29 mouse cellular contexts compared by ENCODE assay signal in genomic region chr5:148348153-148348552, GRCm38 (mm10). TPM values are rescaled to one million over a fixed set of nuclear protein-coding genes. Genes with fewer than 3 reads are reported as not detected.
A peak's percentile ranks its signal among the peaks of the same experiment; 100 is the strongest.
DNase-seq lines count a peak whose midpoint lies in the region; ATAC-seq lines count a peak whose summit lies in the region.
"Had no signal": no experiment of that assay in that cellular context is flagged by ENCODE, and none has a peak within 500 bp of the region (broad histone marks: within the 10 kb centered on the region; RNA-seq: fewer than 3 reads in every experiment).

No protein-coding gene starts in this region.

- H3K9me3 ChIP-seq in heart, embryonic 12.5 days (replicated peaks), result no peaks in the 10 kb centered on the region
- H3K9me3 ChIP-seq in heart, embryonic 15.5 days (replicated peaks), result no peaks in the 10 kb centered on the region
- H3K9me3 ChIP-seq in embryonic facial prominence, embryonic 10.5 days, result no peaks in the 10 kb centered on the region
- H3K9me3 ChIP-seq: hindbrain, embryonic 13.5 days; limb, embryonic 10.5 days; limb, embryonic 15.5 days; liver, embryonic 13.5 days had no signal

- intact Hi-C loops in left cerebral cortex, postnatal 4 days (cut with DNase I), result no loop called here

- ATAC-seq in heart, embryonic 12.5 days (ENCODE audit: insufficient number of reproducible peaks, low FRiP score), result no peak
- peak; percentile 53 for ATAC-seq in heart, embryonic 15.5 days (replicated peaks; ENCODE audit: insufficient number of reproducible peaks, insufficient read depth, low FRiP score, low read depth)
- ATAC-seq: forebrain, embryonic 13.5 days; inflammation-experienced regulatory T-cells, adult 6 months; lung, postnatal 0 days; Patski had no signal

- H3K36me3 ChIP-seq in heart, embryonic 12.5 days, result peaks cover 38% of the 10 kb centered on the region
- H3K36me3 ChIP-seq in heart, embryonic 15.5 days, result no peaks in the 10 kb centered on the region
- peaks cover 20% of the 10 kb centered on the region for H3K36me3 ChIP-seq in embryonic facial prominence, embryonic 10.5 days (replicated peaks)
- H3K36me3 ChIP-seq: hindbrain, embryonic 13.5 days had no signal

- no peak overlapping the region for H3K4me3 ChIP-seq in heart, embryonic 12.5 days
- no peak overlapping the region for H3K4me3 ChIP-seq in heart, embryonic 15.5 days
- H3K4me3 ChIP-seq in embryonic facial prominence, embryonic 10.5 days, result no peak overlapping the region
- H3K4me3 ChIP-seq: forebrain, embryonic 13.5 days; hindbrain, embryonic 13.5 days; layer of hippocampus, adult 2 months; limb, embryonic 10.5 days; limb, embryonic 15.5 days; liver, embryonic 13.5 days had no signal

- H3K9ac ChIP-seq in heart, embryonic 12.5 days, result no peak overlapping the region
- no peak overlapping the region for H3K9ac ChIP-seq in heart, embryonic 15.5 days
- H3K9ac ChIP-seq: forebrain, embryonic 13.5 days; hindbrain, embryonic 13.5 days; limb, embryonic 15.5 days; liver, embryonic 13.5 days had no signal

- no peak overlapping the region for H3K4me2 ChIP-seq in heart, embryonic 12.5 days
- no peak overlapping the region for H3K4me2 ChIP-seq in heart, embryonic 15.5 days
- H3K4me2 ChIP-seq: forebrain, embryonic 13.5 days; hindbrain, embryonic 13.5 days; limb, embryonic 15.5 days; liver, embryonic 13.5 days had no signal

- WGBS in heart, embryonic 12.5 days, result 45% methylated on average over 8 of the region's 8 CpGs
- WGBS in heart, embryonic 15.5 days, result 36% methylated on average over 8 of the region's 8 CpGs
- WGBS in embryonic facial prominence, embryonic 10.5 days, result 77% methylated on average over 8 of the region's 8 CpGs

- H3K27ac ChIP-seq in heart, embryonic 12.5 days (ENCODE audit: poor library complexity, severe bottlenecking), result no peak overlapping the region
- peak overlapping the region; percentile 44 for H3K27ac ChIP-seq in heart, embryonic 15.5 days
- no peak overlapping the region for H3K27ac ChIP-seq in embryonic facial prominence, embryonic 10.5 days (replicated peaks)
- H3K27ac ChIP-seq: forebrain, embryonic 13.5 days; layer of hippocampus, adult 2 months; limb, embryonic 10.5 days; limb, embryonic 15.5 days; liver, embryonic 13.5 days had no signal

- H3K4me1 ChIP-seq in heart, embryonic 12.5 days (replicated peaks), result peaks cover 42% of the 10 kb centered on the region
- H3K4me1 ChIP-seq in heart, embryonic 15.5 days (replicated peaks), result peaks cover 39% of the 10 kb centered on the region
- no peaks in the 10 kb centered on the region for H3K4me1 ChIP-seq in embryonic facial prominence, embryonic 10.5 days
- H3K4me1 ChIP-seq: forebrain, embryonic 13.5 days; liver, embryonic 13.5 days had no signal

- DNase-seq in heart, adult 18-20 months, result peak; percentile 36 to 47
- DNase-seq in left cerebral cortex, postnatal 4 days, result peak; percentile 36
- DNase-seq in left cerebral cortex, adult 11 months (ENCODE audit: low spot score), result no peak
- peak; percentile 68 for DNase-seq in heart, postnatal 4 days
- DNase-seq in adrenal gland, postnatal 36 days, result no peak
- no peak for DNase-seq in embryonic facial prominence, embryonic 10.5 days (ENCODE audit: low spot score)
- DNase-seq: adrenal gland, postnatal 25 days; cerebellum, adult 2 months; cerebellum, postnatal 25 days; gastrocnemius, postnatal 14 days; kidney, adult 11 months; kidney, postnatal 36 days; liver, embryonic 13.5 days; lung, adult 18-20 months; lung, postnatal 4 days; midbrain, embryonic 14.5 days; right cerebral cortex, postnatal 25 days; spleen, adult 18-20 months; thymus, postnatal 25 days had no signal

- no peaks in the 10 kb centered on the region for H3K27me3 ChIP-seq in heart, embryonic 12.5 days (replicated peaks)
- no peaks in the 10 kb centered on the region for H3K27me3 ChIP-seq in heart, embryonic 15.5 days
- H3K27me3 ChIP-seq in embryonic facial prominence, embryonic 10.5 days (replicated peaks; ENCODE audit: low read depth, poor library complexity, severe bottlenecking), result no peaks in the 10 kb centered on the region
- H3K27me3 ChIP-seq: forebrain, embryonic 13.5 days; hindbrain, embryonic 13.5 days; limb, embryonic 15.5 days; liver, embryonic 13.5 days; Patski had no signal

RNA-seq across cellular contexts. Expression of gene Slc7a1, which starts 51.6 kb away (rescaled TPM):
- total RNA-seq in heart, adult 18-20 months (2021), result 10 to 100 TPM; 11.8 to 13.5 TPM
- 24.0 and 24.2 TPM in 2 replicates for polyA plus RNA-seq in heart, embryonic 12.5 days (2016; fragmentation: Nextera tagmentation; extraction: Ambion mirVana)
- 10 to 100 TPM; 78.1 to 82.9 TPM for total RNA-seq in left cerebral cortex, postnatal 4 days (2021)
- polyA plus RNA-seq in heart, embryonic 15.5 days (2015; fragmentation: Nextera tagmentation; extraction: Ambion mirVana), result 13.6 and 17.1 TPM in 2 replicates
- total RNA-seq in heart, postnatal 4 days (2021), result 10 to 100 TPM; 32.6 to 34.6 TPM
- total RNA-seq in adrenal gland, postnatal 36 days (2021), result 100 to 1,000 TPM; 103 to 112 TPM
- polyA plus RNA-seq in embryonic facial prominence, embryonic 10.5 days (2016; fragmentation: Nextera tagmentation; extraction: Ambion mirVana), result 13.0 and 13.5 TPM in 2 replicates

Comparison
In these comparisons a context has a peak if more than half of its experiments do, and no peak if none do; other contexts are left out.
1. DNase-seq: peak in heart, adult 18-20 months (2 of 2), left cerebral cortex, postnatal 4 days (single experiment) and heart, postnatal 4 days (single experiment); none in left cerebral cortex, adult 11 months (single experiment), adrenal gland, postnatal 36 days (0 of 2) and embryonic facial prominence, embryonic 10.5 days (single experiment).